Mouse (Mus musculus) urinary bladder, adult 2 months (tissue): Measurements from ENCODE around the gene Tmem114. TPM values are rescaled to one million over a fixed set of nuclear protein-coding genes. Genes with fewer than 3 reads are reported as not detected.

Experiments
- DNase-seq: peaks from one replicate; pipeline ENCODE4 v3.0.0; 2022; ENCODE audit warnings: low spot score
- polyA plus RNA-seq: library from polyadenylated mRNA; depleted of rRNA; stranded (reverse); fragments of >200 nt; gene quantifications from 2 replicates; pipeline ENCODE4 v1.2.3, GENCODE M21; 2012; rRNA removed

The Tmem114 gene
- polyA plus RNA-seq, 1 experiment: not detected

- DNase-seq: no peak
These were observed 15.7 kb downstream of the Tmem114 start for GRCm38 (mm10) chr16:8409197-8409596.

- DNase-seq: no peak
These were observed 18.2 kb downstream of the Tmem114 start for GRCm38 (mm10) chr16:8406708-8407107.

- no peak for DNase-seq
These were observed 22.3 kb downstream of the Tmem114 start for GRCm38 (mm10) chr16:8402663-8403062.

GRCm38 (mm10) chr16:8401171-8401955, 23.6 kb downstream of the Tmem114 start:
- DNase-seq: no peak

GRCm38 (mm10) chr16:8399868-8400267, 25.1 kb downstream of the Tmem114 start:
- DNase-seq: no peak

GRCm38 (mm10) chr16:8394946-8395345, 30.0 kb downstream of the Tmem114 start:
- DNase-seq: no peak

GRCm38 (mm10) chr16:8388491-8388890, 36.4 kb downstream of the Tmem114 start:
- DNase-seq: no peak

GRCm38 (mm10) chr16:8386386-8386785, 38.5 kb downstream of the Tmem114 start:
- DNase-seq: no peak

- no peak for DNase-seq
These were observed 39.3 kb downstream of the Tmem114 start for GRCm38 (mm10) chr16:8385679-8386078.

- DNase-seq: no peak
These were observed 40.2 kb downstream of the Tmem114 start for GRCm38 (mm10) chr16:8384772-8385171.

GRCm38 (mm10) chr16:8383396-8383795, 41.5 kb downstream of the Tmem114 start:
- no peak for DNase-seq

- no peak for DNase-seq
These were observed 61.9 kb downstream of the Tmem114 start for GRCm38 (mm10) chr16:8363066-8363465.

Other genes with a start within 250 kb of the Tmem114 start
- 26.1 and 28.4 TPM in 2 replicates for gene Mettl22, start 45.7 kb upstream of the Tmem114 start, polyA plus RNA-seq
- gene Abat, start 88.3 kb upstream of the Tmem114 start, polyA plus RNA-seq: 11.7 and 16.7 TPM in 2 replicates
- gene Pmm2, start 212.5 kb upstream of the Tmem114 start, polyA plus RNA-seq: 51.1 and 52.1 TPM in 2 replicates
- 12.3 and 13.7 TPM in 2 replicates for gene Tmem186, start 212.6 kb upstream of the Tmem114 start, polyA plus RNA-seq
- gene Carhsp1, start 247.0 kb upstream of the Tmem114 start, polyA plus RNA-seq: 43.5 and 49.9 TPM in 2 replicates